Mouse (Mus musculus) cerebellum, adult 8-10 months (tissue): ENCODE results near the gene Pcyt1a.
"Not testable (repeated sequence)": the region's sequence is repeated elsewhere in the genome, so short reads cannot be mapped to it uniquely, and the experiment has no call there.

ENCODE experiments used
- DNase-seq: peaks from one replicate; pipeline ENCODE4 v3.0.0; 2022

Gene Pcyt1a

DNA sequence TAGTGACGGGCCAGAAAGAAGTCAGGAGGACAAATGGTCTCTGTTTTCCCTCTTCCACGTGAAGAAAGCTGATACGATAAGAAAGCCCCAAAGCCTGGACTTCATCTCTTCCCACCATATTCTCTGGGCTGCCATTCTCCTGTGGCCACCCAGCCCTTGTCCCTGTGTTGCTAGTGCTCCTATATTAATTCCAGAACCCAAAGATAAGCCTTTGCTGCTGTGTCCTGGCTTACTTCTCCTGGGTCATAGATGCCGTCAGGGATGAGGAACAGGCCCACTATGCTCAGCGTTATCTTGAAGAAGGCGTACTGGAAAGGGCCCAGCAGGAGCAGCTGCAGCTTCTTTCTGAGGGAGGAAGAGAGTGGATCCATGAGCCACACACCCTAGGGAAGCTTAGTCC is 46.6 kb downstream of the Pcyt1a start:
- no peak for DNase-seq

DNA sequence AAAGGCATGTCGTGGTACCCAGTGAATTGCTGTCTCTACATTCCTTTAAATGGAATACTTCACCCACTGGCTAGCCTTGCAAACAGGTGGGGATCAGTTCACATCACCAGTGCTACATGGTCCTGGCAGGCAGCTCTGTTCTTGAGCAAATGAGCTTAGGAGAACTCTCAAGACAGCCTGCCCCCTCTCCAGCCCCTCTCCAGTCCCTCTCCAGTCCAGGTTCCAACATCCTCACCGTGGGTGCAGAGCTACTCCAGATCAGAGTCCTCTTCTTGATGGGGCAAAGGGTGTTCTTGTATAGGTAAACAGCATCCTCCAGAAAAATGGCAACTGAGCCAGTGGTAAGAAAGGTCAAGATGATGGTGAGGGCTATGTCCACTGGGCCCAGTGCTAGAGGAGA is 48.7 kb downstream of the Pcyt1a start:
- DNase-seq: no peak

DNA sequence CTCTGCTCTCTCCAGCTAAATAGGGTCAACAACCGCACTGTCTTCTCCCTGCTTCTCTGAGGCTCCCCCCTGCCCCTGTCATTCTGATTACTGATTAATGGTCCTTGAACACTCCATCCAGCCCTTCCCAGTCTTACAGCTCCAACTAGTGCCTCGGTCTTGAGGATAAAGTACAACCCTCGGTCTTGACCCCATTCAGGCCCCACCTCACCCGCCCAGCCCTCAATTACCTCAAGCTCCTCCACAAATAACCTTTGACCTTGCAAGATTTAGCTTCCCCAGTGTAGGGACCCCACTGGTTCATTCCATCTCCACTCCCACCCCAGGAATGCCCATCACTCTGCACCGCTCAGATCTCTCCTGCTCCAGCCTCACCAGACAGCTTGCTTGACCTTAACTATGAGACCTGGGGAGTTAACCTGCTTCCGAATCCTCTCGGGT is 53.7 kb downstream of the Pcyt1a start:
- no peak for DNase-seq

DNA sequence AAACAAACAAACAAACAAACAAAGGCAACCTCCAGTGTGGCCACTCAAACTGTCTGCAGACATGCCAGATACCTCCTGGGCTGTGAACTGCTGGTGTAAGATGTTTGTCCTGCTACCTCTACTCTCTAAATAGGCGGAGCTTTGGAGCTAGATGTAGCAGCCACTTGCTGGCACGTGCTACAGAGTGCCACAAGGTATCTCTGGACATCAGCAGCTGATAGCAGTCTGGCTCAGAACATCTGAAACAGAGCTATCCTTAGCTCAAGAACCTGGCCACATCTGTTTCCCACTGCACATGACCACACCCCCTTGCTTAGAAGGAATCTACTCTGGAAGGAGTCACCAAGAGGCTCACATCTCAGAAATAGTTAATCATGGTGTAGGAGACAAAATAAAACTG is 54.5 kb downstream of the Pcyt1a start:
- no peak for DNase-seq

DNA sequence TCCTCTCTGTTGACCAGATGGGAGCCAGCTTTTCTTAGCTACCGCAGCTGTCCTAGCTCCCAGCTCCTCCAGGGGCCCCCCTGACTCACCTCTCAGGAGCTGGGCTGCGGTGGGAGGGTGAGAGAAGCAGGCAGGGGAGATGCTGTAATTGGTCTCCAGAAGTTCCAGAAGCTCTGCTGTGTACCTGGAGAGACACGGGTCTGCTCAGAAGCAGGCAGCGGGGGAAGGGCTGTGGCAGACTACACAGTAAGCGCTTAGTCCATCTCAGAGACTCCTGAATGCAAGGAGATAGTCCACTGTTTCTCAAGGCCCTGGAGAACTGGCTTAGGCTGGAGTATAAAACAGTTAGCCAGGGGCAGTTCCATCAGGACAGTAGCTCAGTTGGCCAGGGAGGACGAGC is 55.3 kb downstream of the Pcyt1a start:
- DNase-seq: no peak

DNA sequence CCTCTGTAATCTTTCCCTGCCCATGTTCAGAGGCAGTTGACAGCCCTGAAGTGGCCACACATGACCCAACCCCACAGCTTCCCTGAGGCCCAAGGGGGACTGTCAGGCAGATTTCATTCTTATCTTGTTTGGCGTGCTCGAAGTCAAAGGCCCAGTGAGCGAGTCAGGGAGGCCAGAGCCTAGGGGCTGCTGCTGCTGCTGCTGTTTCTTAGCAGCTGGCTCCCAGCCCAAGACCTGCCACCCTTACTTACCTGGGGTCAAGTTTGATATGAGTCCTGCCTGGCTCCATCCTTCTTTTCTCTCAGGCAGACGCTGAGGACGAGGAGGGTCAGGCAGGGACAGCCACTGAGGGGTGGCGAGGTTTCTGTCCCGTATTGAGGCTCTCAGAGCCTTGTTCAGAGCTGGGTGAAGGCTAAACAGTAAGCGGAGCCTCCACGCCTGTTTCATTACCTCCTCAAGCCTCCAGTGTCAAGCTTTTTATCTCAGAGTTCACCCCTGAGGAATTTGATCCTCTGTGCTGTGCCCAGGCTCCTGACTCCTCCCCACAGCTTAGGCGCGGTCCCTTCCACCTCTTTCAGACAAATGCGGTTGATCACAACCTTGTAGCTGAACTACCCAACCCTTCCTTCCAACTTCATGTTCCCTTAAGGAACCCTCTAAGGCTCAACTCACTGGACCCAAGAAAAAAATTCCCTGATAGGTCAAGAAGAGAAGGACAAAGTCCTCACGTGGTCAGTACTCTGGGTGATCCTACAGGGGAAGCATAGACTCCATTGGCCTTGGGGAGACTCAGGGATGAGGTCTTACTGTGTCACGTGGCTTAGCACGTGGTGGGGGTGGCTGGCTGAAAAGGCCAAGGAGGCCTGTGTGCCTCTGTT is 56.8 kb downstream of the Pcyt1a start, which contains the start of gene Slc51a:
Gene Slc51a (minus strand): TSS at position 646 of the 878 bp plus-strand sequence.
- DNase-seq: no peak

DNA sequence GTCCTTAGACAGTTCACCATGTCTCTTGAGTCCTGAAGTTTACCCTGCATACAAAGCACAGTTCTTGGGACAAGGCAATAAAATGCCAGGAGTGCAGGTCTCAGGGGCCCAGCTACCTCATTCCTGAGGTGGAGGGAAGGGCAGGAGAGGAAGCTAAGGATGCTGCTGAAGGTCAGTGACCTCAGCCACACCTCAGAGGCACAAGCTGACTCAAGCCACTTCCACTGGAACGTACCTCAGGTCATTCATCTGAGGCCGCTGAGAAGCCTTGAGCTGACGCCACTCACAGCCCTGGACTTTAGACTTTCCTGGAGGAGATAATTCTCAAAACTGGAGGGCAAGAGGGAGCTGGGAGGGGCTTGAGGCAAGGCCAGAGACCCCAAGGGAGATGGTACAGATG is 58.2 kb downstream of the Pcyt1a start:
- DNase-seq: no peak

DNA sequence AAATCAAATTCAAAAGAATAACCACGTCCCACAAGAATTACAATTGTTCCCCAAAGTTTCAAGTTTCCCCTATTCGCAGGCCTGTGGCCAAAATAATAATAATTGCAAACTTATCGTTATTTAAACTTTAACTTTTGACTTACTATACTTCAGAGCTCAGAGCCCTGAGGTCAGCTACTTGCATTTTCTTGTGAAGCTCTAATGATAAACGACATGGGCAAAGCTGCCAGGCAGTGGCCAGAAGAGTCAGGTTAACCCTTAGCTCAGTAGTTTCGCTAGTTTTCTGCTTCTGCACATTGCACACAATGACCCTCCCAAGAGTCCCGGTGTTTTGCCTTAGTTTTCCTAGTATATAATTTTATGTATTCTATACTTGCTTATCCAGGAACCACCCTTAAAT is 63.6 kb downstream of the Pcyt1a start:
- DNase-seq: not testable (repeated sequence)

DNA sequence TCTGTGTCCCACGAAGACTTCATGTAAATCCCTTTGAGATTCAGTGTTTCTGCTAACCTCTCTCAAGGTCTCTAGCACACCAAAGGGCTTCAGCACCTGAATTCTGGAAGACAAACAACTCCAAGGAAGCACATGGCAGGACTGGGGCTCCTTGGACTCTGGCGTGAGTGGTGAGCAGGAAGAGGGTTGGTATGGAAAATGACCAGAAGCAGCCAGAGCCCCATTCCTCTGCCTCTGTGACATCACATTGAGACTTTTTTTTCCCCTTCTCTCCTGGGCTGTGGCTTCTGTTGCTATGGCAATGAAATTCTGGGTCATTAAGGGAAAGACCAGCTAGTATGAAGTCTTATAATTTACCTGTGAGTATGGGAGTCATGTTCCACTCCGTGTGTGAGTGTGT is 65.2 kb downstream of the Pcyt1a start, which contains the start of gene Zdhhc19:
Gene Zdhhc19 (plus strand): TSS at position 301 of the 400 bp plus-strand sequence.
- no peak for DNase-seq

DNA sequence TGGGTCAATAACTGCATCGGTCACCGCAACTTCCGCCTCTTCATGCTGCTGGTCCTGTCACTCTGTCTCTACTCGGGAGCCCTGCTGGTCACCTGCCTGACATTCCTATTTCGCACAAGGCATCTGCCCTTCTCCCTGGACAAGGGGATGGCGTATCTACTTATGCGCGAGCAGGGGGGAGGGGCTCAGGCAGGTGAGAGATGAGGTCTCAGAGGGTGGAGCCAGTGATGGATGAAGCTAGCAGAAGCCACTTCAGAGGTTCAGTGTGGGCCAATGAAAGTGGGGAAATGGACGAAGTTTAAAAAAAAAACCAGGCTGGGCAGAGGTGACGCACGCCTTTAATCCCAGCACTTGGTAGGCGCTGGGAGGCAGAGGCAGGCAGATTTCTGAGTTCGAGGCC is 68.3 kb downstream of the Pcyt1a start:
- no peak for DNase-seq

DNA sequence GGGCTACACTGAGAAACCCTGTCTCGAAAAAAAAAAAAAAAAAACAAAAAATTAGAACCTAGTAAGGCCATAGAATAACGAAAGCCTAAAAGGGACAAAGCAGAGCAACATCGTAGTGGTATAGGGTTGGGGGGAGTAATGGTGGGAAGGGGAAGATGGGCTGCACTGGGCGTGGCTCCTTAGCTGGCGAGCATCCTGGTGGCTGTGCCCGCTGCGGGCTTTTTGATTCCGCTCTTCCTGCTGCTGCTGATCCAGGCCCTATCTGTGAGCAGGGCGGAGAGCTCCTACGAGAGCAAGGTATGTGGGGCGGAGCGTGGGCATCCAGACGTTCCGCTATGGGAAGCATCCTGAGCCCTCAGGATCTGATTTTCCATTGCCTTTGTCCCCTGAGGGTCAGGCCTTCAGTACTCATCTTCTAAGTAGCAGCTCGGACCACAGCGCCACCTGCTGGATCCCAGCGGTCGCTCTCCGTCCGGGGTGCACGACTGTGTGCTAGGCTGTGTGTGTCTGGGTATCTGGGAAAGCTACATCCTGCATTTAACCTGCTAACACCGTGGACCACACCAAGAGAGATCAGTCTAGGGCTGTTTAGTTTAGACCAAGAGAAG is 68.8 kb downstream of the Pcyt1a start:
- peak; percentile 90 for DNase-seq

DNA sequence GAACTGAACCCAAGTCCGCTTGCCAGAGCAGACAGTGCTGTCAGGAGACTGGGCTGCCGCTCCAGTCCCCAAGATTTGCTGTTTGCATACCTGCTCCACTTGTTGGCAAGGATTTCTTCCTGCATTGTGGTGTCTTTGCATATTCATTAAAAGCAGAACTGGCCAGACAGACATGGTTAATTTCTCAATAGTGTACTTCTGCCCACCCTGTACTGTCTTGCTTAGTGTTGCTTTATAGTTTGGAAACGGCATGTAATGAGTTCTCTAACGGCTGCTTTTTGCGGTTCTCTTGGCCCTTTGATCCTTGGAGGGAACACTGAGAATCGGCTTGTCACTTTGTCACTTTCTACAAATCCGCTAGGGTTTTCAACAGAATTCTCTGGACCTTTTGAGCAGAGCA is 70.7 kb downstream of the Pcyt1a start:
- DNase-seq: no peak

DNA sequence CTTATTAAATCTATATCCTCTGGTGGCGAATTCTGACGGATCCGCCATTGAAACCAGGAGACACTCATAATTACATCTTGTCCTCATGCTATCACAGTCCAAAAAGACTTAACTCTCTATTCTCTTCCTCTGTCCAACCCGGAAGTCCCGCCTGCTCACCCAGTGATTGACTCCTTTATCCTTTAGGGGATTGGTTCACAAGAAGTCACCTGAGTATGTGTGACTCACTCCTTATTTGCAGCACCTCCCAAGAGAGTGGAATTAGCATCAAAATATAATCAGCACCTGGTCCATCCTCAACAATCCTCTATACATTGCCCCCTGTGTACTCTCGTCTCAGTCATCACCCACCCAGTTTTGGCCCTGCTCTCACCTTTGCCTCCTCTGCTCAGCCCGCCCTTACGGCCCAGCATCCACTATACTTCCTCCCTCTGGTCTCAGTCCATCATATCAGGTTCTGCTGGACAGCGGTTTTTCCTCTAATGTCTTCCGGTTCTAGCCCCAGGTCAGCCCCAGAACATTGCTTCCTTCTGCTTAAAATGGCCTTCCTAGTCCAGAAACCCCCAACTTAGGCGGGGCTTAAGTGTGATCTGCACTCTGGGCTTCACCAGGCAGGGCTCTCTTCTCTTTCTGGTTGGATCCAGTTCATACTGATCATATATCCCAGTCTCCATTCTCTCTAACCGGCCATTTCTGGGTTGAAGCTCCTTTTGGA is 72.1 kb downstream of the Pcyt1a start:
- no peak for DNase-seq

DNA sequence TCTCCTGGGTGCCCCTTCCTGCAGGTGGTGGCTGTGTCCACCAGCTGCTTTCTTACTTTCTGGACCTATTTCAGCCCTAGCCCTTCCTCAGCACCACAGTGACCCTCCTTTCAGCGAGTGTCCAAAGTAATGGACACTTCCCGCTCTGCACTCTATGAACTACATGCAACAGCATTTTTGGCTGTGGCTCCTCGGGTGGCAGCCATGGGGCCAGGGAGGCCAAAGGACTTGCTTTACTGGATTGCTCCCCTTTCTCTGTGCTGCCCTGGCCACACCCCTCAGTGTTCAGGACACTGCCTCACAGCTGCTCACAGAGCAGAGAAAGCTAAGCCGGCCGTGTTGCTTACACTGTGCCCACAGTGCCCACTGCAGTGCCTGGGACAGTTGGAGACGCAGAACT is 72.9 kb downstream of the Pcyt1a start:
- DNase-seq: no peak

DNA sequence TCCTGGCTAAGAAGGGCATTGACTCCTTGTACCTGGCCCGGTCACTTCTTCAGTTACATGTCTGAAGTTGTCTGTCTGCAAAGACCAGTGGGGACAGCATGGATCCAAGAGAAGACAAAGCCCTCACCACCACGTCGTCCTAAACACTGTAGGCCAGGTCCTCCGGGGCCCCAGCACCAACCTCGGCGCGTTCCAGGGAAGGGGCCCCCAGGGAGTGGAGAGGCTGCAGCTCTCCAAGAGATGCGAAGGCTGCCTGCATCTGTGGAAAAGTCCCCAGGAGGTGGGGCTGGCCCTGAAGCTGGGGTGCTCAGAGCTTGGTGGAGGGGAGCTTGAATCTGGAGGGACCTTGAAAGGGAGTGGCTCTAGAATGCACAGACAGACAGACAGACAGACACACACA is 75.6 kb downstream of the Pcyt1a start:
- DNase-seq: no peak

DNA sequence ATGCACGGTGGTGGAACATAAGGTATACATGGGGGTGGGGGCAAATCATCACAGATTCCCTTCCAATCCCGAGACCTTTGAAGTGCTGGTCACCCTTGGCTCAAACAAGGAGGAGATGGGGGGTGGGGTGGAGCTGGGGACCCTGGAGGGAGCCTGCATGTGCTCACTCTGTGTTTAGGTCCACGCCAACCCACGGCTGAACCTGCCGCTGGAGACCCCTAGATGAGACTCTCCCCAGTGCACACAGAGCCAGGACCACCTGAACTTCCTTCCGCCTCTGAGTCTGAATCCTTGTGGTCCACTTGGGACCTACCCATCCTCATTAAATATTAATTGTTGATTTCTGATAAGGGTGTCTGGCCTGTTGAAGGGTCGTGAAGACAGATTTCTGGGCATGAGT is 76.1 kb downstream of the Pcyt1a start:
- DNase-seq: no peak

DNA sequence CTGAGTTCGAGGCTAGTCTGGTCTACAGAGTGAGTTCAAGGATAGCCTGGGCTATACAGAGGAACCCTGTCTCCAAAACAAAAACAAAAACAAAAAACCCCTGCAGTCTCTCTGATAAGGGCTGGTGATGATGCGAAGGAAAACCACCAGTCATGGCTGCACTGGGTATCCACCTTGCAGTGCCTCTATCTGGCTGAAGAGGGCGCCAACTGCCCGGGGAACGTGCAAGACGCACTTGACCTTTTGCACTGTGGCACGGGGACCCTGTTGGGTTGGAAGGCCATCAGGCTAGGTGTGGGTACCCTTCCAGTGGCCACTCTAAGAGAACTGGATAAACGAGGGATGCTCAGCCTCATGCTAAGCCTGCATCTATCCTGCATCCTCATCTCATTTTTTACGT is 76.7 kb downstream of the Pcyt1a start:
- peak; percentile 37 for DNase-seq

DNA sequence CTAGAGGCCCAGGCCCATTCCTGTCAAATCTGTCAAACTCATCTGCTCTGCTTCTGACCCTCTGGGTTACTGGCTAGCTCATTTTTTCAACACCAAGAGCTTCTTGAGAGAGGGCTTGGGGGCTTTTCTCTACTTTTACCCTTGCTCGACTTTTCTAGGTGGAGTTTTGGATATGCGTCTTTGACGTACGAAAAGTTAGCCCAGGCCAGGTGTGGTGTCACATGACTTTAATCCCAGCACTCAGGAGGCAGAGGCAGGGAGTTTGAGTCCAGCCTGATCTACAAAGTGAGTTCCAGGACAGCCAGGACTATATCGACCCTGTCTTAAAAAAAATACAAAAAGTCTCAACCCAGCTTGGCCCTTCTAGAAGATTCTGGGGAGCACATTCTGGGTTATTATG is 77.3 kb downstream of the Pcyt1a start:
- no peak for DNase-seq

DNA sequence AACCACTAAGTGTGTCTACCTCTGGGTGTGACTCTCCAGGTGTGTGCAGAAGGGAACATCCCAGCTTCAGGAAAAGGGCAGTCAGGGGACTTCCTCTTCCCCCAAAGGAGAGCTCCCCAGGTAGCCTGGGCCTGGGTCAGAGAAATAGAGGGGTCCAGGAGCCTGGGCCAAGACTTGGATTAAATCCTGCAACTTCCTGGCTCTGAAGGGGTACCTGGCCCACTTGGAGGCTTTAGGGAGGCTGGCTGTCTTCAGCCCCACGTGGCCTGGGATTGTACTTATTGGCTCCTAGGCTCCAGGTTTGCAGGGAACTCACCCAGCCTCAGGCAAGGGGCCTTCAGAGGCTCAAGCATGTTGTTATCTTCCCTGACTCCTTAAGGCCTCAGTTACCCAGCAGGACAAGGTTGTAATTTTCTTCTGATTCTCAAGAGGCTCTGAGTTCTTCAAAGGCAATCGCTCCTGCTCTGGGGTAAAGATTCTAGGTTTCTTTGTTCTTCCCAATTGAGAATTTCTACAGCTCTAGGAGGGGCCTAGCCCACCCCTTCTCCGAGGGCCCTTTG is 77.9 kb downstream of the Pcyt1a start:
- no peak for DNase-seq

DNA sequence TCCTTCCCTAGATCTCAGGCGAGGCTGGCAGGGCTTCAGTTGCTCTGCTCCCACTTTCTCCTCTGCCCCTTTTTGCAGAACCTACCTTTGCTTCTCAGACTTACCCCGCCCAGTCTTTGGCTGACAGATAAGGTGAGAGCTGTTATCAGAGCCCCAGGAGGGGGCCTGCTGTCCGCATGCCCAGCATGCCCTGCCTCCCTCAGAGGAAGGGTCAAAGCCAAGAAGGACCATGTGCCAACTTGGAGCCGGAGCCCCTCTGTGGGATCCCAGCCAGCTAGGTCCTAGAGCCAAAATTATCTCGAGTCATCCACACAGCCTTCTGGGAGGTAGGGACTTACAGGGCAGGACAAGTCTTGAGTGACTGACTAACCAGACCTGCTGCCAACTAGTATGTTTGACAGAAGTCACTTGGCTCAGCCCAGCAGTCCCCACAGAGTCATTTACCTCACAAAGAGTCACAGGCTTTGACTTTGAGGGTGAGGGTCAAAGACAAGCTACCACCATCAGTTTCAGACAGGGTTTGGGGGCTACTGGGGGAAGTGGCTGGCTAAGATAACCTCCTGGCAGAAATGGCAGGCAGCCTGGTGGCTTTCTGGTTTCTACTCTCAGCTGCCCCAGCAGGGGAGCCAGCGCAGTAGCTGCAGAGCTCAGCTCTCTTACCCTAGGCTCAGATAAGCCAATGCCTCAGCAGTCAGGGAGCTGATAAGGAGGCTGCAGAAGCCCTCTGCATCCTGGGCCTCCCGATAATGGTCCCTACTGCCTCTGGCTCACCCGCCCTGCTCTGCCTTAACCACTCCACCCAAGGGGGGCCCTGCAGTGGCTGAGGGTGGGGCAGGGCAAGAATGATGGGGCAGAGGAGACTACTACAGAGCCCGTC is 78.6 kb downstream of the Pcyt1a start:
- DNase-seq: no peak

DNA sequence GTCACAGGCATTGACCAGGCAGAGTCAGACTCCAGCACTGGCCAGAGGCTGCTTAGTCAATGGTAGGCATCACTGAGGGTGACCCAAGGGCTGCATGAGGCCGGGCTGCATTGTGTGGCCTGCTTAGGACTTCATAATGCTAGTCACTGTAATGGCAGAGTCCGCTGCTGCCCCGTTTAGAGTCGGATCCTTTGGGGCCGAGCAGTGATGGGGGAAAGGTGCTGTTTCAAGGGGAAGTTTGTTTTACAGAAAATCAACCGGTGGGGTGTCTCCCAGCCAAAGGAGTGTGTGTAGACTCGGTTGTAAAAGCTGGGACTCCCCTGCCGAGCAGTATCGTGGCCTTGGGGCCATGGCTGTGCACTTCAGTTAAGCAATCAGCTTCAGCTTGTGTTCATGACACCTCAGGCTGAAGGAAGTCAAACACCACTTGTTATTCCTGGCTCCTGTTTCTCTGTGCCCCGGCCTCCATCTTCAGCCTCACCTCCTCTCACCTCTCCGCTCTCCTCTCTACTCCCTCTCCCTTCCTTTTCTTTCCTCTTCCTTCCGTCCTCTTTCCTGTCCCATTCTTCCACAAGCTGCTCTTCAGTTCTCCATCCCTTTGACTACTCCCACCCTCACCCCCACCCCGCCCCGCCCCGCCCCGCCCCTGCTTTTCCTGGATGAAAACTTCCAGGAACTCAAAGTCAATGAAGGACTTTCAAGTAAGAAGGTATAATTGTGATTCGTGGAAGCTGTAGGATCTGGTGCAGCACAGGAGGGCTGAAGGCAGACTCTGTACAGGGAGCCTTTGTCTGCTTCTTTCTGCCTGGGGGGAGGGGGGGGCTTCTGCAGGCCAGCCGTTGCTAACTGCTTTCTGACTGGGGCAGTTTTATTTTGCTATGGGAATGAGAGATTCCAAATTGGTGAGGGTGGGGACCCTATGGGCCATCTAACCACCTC is 79.9 kb downstream of the Pcyt1a start:
- no peak for DNase-seq
